Mouse (Mus musculus) heart, postnatal 10 days (tissue): ENCODE results near the gene Gm4027. TPM values are rescaled to one million over a fixed set of nuclear protein-coding genes. Genes with fewer than 3 reads are reported as not detected.
"Not testable (repeated sequence)": the region's sequence is repeated elsewhere in the genome, so short reads cannot be mapped to it uniquely, and the experiment has no call there.

Experiments
- DNase-seq, 2 experiments: peaks; one replicate each; pipeline ENCODE4 v3.0.0; 2021
- intact Hi-C: fragments of 180-260 bp; cut with DNase I; formaldehyde crosslinking; loops from one replicate; pipeline ENCODE4 v1.15.1; 2025
- total RNA-seq, 2 experiments: library from RNA; stranded (reverse); gene quantifications; 2 replicates each; pipeline ENCODE4 v1.2.3; 2021

Gm4027 gene
- total RNA-seq: not detected

GRCm38 (mm10) chr12:87618569-87618968 lies at the start of gene Gm4027:
Gm4027 (plus strand) TSS chr12:87618869.
- intact Hi-C loops, DNase-seq: not testable (repeated sequence)

DNA sequence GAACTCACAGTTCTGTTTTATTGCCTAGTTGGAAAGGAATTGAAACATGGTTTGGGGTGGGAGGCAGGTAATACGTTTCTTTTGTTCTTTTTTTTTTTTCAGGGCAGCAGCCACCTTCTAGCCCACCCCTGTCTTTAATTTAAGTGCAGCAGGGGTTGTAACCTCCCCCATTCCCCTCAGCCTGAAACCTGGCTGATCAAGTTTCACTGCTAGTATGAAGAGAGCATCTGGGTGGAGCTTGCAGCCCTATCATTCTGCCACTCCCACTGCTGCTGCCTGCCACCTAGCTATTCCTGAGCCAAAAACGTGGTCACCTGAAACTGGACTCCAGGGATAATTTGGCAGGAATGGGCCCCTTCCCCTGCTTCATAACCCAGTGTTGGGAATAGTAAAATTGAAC lies 17.3 kb upstream of the Gm4027 start:
- intact Hi-C loops, DNase-seq: not testable (repeated sequence)

- intact Hi-C loops, DNase-seq: not testable (repeated sequence)
Observed at GRCm38 (mm10) chr12:87602388-87602787, 16.3 kb upstream of the Gm4027 start, which contains the start of gene Oog1. Oog1 (plus strand) TSS chr12:87602688.

GRCm38 (mm10) chr12:87644520-87644919 lies 25.9 kb downstream of the Gm4027 start, which contains the start of gene Gm16381:
Gm16381 (minus strand) TSS chr12:87644620.
- DNase-seq, intact Hi-C loops: not testable (repeated sequence)

DNA sequence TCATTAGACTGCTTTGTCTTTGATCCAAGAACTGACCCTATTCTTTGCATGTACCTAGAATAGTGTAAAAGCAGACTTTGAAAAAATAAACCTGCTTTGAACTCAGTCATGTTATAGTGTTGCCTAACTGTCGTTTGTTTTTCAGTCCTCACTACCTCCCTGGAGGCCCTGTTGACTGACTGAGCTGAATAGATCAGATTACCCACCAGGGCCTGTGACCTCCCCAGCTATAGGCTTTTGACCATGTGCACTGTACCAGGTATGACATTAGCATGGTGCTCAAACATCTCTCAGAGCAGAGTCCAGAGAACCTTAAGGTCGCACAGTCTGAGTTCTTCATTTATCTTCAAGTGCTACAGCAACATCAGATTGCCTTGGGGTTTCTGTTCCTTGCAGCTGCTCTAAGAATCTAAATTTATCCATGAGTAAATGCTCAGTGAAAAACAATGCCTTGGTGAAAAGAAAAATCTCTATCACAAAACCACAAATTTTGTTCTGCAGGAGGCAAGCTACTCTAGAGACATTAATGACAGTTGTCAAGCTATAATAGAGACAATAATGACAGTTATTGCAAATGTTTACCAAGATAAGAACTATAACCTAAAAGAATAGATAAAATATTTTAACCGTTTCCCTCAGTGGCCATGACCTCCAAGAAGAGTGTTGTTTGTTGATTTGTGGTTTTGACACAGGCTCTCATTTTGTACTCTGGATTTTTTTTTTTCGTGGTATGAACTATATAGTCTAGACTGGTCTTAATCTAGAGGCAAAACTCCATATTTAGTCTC lies 34.4 kb downstream of the Gm4027 start:
- DNase-seq, intact Hi-C loops: not testable (repeated sequence)

Other genes starting within 250 kb of the Gm4027 start
- 10 to 100 TPM; 51.9 to 58.9 TPM for gene Sptlc2, start 230.5 kb upstream of the Gm4027 start, total RNA-seq
- 100 to 1,000 TPM; 151 to 152 TPM for gene Slirp, start 175.0 kb upstream of the Gm4027 start, total RNA-seq
- gene Alkbh1, start 174.9 kb upstream of the Gm4027 start, total RNA-seq: 10 to 100 TPM; 12.4 to 13.3 TPM
- gene Snw1, start 146.6 kb upstream of the Gm4027 start, total RNA-seq: 10 to 100 TPM; 47.1 to 53.2 TPM
- gene Gm5788, start 124.1 kb upstream of the Gm4027 start, total RNA-seq: not detected
- gene Gm8300, start 104.6 kb upstream of the Gm4027 start, total RNA-seq: not detected
- not detected for gene Oog1, start 16.2 kb upstream of the Gm4027 start, total RNA-seq
- gene Gm16381, start 25.8 kb downstream of the Gm4027 start, total RNA-seq: not detected
- not detected for gene Gm21319, start 156.9 kb downstream of the Gm4027 start, total RNA-seq
- gene Gm21936, start 176.6 kb downstream of the Gm4027 start, total RNA-seq: not detected
- not detected for gene BB287469, start 197.7 kb downstream of the Gm4027 start, total RNA-seq
- not detected for gene Gm2001, start 223.5 kb downstream of the Gm4027 start, total RNA-seq